In the genomic region with DNA sequence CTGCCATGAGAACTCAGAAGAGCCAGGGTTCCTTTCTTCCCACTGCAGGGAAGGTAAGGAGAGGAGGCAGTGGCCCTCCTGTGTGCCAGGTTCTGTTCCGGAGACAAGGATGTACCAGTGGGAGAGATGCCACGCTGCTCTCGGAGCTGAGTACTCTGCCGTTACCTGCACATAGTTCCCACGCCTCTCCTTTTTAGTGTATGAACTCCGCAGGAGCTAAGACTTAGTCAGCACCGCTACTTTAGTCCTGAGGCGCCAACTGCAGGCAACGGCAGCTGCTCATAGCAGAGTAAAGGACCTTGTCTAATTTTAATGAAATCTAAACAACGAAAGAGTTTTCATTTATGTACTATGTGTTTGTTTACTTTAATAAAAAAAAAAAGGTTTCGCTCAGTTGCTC, we compare ENCODE assay signal across 16 mouse cellular contexts. TPM values are rescaled to one million over a fixed set of nuclear protein-coding genes. Genes with fewer than 3 reads are reported as not detected.
A peak's percentile ranks its signal among the peaks of the same experiment; 100 is the strongest.
DNase-seq lines count a peak whose midpoint lies in the region; ATAC-seq and TF ChIP-seq lines count a peak whose summit lies in the region.
"Had no signal": no experiment of that assay in that cellular context is flagged by ENCODE, and none has a peak within 500 bp of the region (broad histone marks: within the 10 kb centered on the region; RNA-seq: fewer than 3 reads in every experiment).

No protein-coding gene starts in this region.

- H3K4me3 ChIP-seq in gastrocnemius, adult 2 months, result peak overlapping the region; percentile 52
- H3K4me3 ChIP-seq in kidney, postnatal 0 days (replicated peaks; ENCODE audit: low read depth, low read length), result no peak overlapping the region
- H3K4me3 ChIP-seq in stomach, postnatal 0 days (ENCODE audit: low read depth, low read length), result no peak overlapping the region

- H3K27ac ChIP-seq in gastrocnemius, adult 2 months, result peak overlapping the region; percentile 57
- 0 out of 2 replicates have a peak overlapping the region, but pooled peaks have one; percentile 19 for H3K27ac ChIP-seq in kidney, postnatal 0 days
- peak overlapping the region; percentile 61; the same call in 1 of the 2 replicates for H3K27ac ChIP-seq in stomach, postnatal 0 days (replicated peaks)

- DNase-seq in gastrocnemius, adult 2 months, result no peak
- DNase-seq in gastrocnemius, postnatal 10 days, result no peak
- no peak for DNase-seq in kidney, postnatal 0 days (ENCODE audit: low spot score)
- no peak for DNase-seq in kidney, adult 9 months
- DNase-seq in thymus, postnatal 0 days (ENCODE audit: low spot score), result peak; percentile 11
- DNase-seq in thymus, adult 18-20 months, result no peak
- no peak for DNase-seq in stomach, postnatal 0 days (ENCODE audit: low spot score)
- DNase-seq in cerebellum, postnatal 4 days (ENCODE audit: low spot score in 2 of 2), result no peak
- DNase-seq: adrenal gland, adult 8-10 months; cerebellum, adult 11-12 months; cerebellum, postnatal 25 days; right cerebral cortex, postnatal 25 days had no signal

- TF ChIP-seq EP300 in stomach, postnatal 0 days (optimal IDR thresholded peaks at IDR 0.05), result no peak

- no peaks in the 10 kb centered on the region for H3K27me3 ChIP-seq in kidney, postnatal 0 days (ENCODE audit: insufficient read depth, low read length)
- H3K27me3 ChIP-seq in stomach, postnatal 0 days (ENCODE audit: control insufficient read depth, insufficient read depth, low read length), result no peaks in the 10 kb centered on the region

- no peak for ATAC-seq in kidney, postnatal 0 days (replicated peaks; ENCODE audit: low FRiP score, low read depth)
- 0 out of 2 replicates have a peak, but pooled peaks have one; percentile 22 for ATAC-seq in stomach, postnatal 0 days (ENCODE audit: low FRiP score, low TSS enrichment)
- ATAC-seq: forebrain, embryonic 16.5 days had no signal

- no peaks in the 10 kb centered on the region for H3K9me3 ChIP-seq in kidney, postnatal 0 days (replicated peaks; ENCODE audit: low read length)
- no peaks in the 10 kb centered on the region for H3K9me3 ChIP-seq in stomach, postnatal 0 days (ENCODE audit: control insufficient read depth, low read length)

- no peaks in the 10 kb centered on the region for H3K36me3 ChIP-seq in kidney, postnatal 0 days (ENCODE audit: insufficient read depth, low read length)
- H3K36me3 ChIP-seq in stomach, postnatal 0 days (ENCODE audit: control insufficient read depth, insufficient read depth, low read length), result no peaks in the 10 kb centered on the region

- H3K4me2 ChIP-seq in kidney, postnatal 0 days (ENCODE audit: low read length), result no peak overlapping the region
- H3K4me2 ChIP-seq in stomach, postnatal 0 days (replicated peaks; ENCODE audit: low read depth), result no peak overlapping the region
- H3K4me2 ChIP-seq: liver, embryonic 11.5 days; midbrain, embryonic 11.5 days had no signal

- H3K4me1 ChIP-seq in kidney, postnatal 0 days (replicated peaks; ENCODE audit: insufficient read depth, low read length), result peaks cover 12% of the 10 kb centered on the region
- H3K4me1 ChIP-seq in stomach, postnatal 0 days (replicated peaks; ENCODE audit: control insufficient read depth, insufficient read depth), result no peaks in the 10 kb centered on the region

- TF ChIP-seq CTCF in gastrocnemius, adult 2 months (IDR thresholded peaks at IDR 0.05), result no peak
- TF ChIP-seq CTCF in kidney, postnatal 0 days (IDR thresholded peaks at IDR 0.05; ENCODE audit: low read depth), result no peak
- TF ChIP-seq CTCF in stomach, postnatal 0 days (IDR thresholded peaks at IDR 0.05; ENCODE audit: low read depth), result no peak

- WGBS in kidney, postnatal 0 days, result 64% methylated on average over 11 of the region's 11 CpGs
- 53% methylated on average over 11 of the region's 11 CpGs for WGBS in stomach, postnatal 0 days

- intact Hi-C loops in gastrocnemius, adult 2 months (cut with DNase I), result no loop called here

- H3K9ac ChIP-seq in kidney, postnatal 0 days (ENCODE audit: low read depth, low read length), result no peak overlapping the region
- H3K9ac ChIP-seq in stomach, postnatal 0 days (ENCODE audit: low read length), result no peak overlapping the region; the same call in 1 of the 2 replicates

RNA-seq across cellular contexts. Expression of gene Lamc2, which starts 46.0 kb away (rescaled TPM):
- 1 to 10 TPM; 3.8 to 4.4 TPM for total RNA-seq in gastrocnemius, adult 2 months (2021)
- 1 to 10 TPM; 2.6 to 4.6 TPM for total RNA-seq in gastrocnemius, postnatal 10 days (2021)
- polyA plus RNA-seq in kidney, postnatal 0 days (2015; fragmentation: Nextera tagmentation; extraction: Ambion mirVana), result 47.7 and 51.4 TPM in 2 replicates
- polyA plus RNA-seq in thymus, postnatal 0 days (2015; fragmentation: Nextera tagmentation; extraction: Ambion mirVana), result 12.2 and 14.7 TPM in 2 replicates
- 17.6 and 18.2 TPM in 2 replicates for polyA plus RNA-seq in stomach, postnatal 0 days (2015; fragmentation: Nextera tagmentation; extraction: Ambion mirVana)
- total RNA-seq: monocyte, adult 5-6 weeks had no signal
